Mouse (Mus musculus): ENCODE measurements at regions not wholly inside any gene's neighbourhood (a gene's known extent, or its start where the extent isn't known, plus 50 kb on each side); places are given as distances from the start of the nearest gene placed in this dataset.
"Not testable (repeated sequence)": the region's sequence is repeated elsewhere in the genome, so short reads cannot be mapped to it uniquely, and the experiment has no call there.

- DNase-seq (ENCODE audit: extremely low spot score, low spot score): no peak
Observed at GRCm38 (mm10) chr9:104399927-104400326, 62.4 kb upstream of the Acpp start.

- not testable (repeated sequence) for DNase-seq (ENCODE audit: extremely low spot score, low spot score)
Observed at GRCm38 (mm10) chr9:104398484-104398883, 60.9 kb upstream of the Acpp start.

- DNase-seq (ENCODE audit: extremely low spot score, low spot score): no peak
Observed at GRCm38 (mm10) chr9:104387805-104388204, 50.3 kb upstream of the Acpp start.
